Mouse (Mus musculus) brain, embryonic 14.5 days (tissue): ENCODE measurements around the gene Exosc1. TPM values are rescaled to one million over a fixed set of nuclear protein-coding genes. Genes with fewer than 3 reads are reported as not detected.
"Not testable (repeated sequence)": the region's sequence is repeated elsewhere in the genome, so short reads cannot be mapped to it uniquely, and the experiment has no call there.

Experiments used
- DNase-seq: peaks from one replicate; pipeline ENCODE4 v3.0.0-alpha.2; 2011; ENCODE audit warnings: low read depth
- CTCF ChIP-seq: fragments of 200-500 bp; IDR thresholded peaks from 2 replicates; pipeline ENCODE4 v1.5.1; 2012; ENCODE audit warnings: inconsistent platforms, mild to moderate bottlenecking, moderate library complexity, borderline replicate concordance; ENCODE audit not compliant: insufficient read depth, insufficient read length; ENCODE audit errors: extremely low read depth
- POLR2A ChIP-seq: fragments of 200-500 bp; IDR thresholded peaks from 2 replicates; pipeline ENCODE4 v1.6.1; 2012; ENCODE audit warnings: mild to moderate bottlenecking, inconsistent platforms, borderline replicate concordance; ENCODE audit not compliant: poor library complexity, insufficient read depth, insufficient read length, severe bottlenecking; ENCODE audit errors: extremely low read depth
- polyA plus RNA-seq: library from polyadenylated mRNA; depleted of rRNA; stranded (reverse); fragments of >200 nt; gene quantifications from 2 replicates; pipeline ENCODE4 v1.2.3, GENCODE M21; 2012

The Exosc1 gene
- polyA plus RNA-seq, 1 experiment = 30.5 TPM

DNA sequence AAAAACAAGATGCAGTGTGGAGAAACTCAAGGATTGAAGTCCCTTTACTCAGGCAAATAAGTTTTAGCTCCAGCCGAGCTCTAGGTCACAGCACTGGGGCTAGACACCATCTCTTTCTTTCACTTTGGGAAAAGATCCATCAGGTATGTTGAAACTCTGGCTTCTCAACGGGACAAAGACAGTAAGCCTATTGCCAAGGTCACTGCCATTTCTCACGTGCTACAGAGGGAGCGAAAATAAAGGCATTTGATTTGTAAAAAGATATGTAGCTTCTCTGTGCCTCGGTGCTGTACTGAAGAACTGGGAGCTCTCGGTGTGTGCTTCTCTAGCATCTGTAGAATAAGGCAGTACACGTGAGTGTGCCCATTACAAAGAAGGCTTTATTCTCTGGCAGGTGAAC, 10.6 kb upstream of the Exosc1 start:
- TF ChIP-seq POLR2A = no peak
- TF ChIP-seq CTCF = no peak

GRCm38 (mm10) chr19:41938539-41938938, 5.3 kb upstream of the Exosc1 start:
- TF ChIP-seq CTCF = no peak
- TF ChIP-seq POLR2A = no peak

More for the DNA sequence above, 10.6 kb upstream of the Exosc1 start:
- DNase-seq = no peak

GRCm38 (mm10) chr19:41935921-41936320, 2.7 kb upstream of the Exosc1 start:
- no peak for DNase-seq
- TF ChIP-seq POLR2A = no peak
- no peak for TF ChIP-seq CTCF

More at GRCm38 (mm10) chr19:41938539-41938938, 5.3 kb upstream of the Exosc1 start:
- no peak for DNase-seq

GRCm38 (mm10) chr19:41934124-41934523, 901 bp upstream of the Exosc1 start:
- TF ChIP-seq CTCF (no peak), POLR2A (no peak)

GRCm38 (mm10) chr19:41932686-41933085, 537 bp downstream of the Exosc1 start:
- TF ChIP-seq CTCF = no peak
- no peak for TF ChIP-seq POLR2A
- DNase-seq = no peak

More at GRCm38 (mm10) chr19:41934124-41934523, 901 bp upstream of the Exosc1 start:
- peak; percentile 54 for DNase-seq

- no peak for DNase-seq
- TF ChIP-seq POLR2A = no peak
- TF ChIP-seq CTCF = no peak
Observed at GRCm38 (mm10) chr19:41920412-41921067, 12.7 kb downstream of the Exosc1 start.

GRCm38 (mm10) chr19:41919471-41919870, 13.8 kb downstream of the Exosc1 start:
- no peak for DNase-seq
- TF ChIP-seq CTCF (no peak), POLR2A (no peak)

GRCm38 (mm10) chr19:41916853-41917252, 16.4 kb downstream of the Exosc1 start:
- TF ChIP-seq POLR2A (no peak), CTCF (no peak)
- DNase-seq = no peak

DNA sequence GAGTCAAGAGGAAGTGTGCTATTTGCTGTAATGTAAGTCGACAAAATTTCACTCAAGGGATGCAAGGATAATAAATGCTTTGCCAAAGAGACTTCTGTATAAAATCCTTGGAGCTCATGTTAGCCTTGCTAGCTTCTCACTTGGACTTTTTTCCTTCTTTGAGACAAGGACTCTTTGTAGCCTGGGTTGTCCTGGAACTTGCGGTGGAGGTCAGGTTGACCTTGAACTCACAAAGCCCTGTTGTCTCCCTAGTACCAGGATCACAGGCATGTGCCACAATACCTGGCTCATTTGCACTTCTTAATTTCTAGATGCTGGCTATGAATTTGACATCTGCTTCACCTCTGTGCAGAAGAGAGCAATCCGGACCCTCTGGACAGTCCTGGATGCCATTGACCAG, 17.9 kb downstream of the Exosc1 start:
- no peak for DNase-seq
- no peak for TF ChIP-seq CTCF
- TF ChIP-seq POLR2A = no peak

DNA sequence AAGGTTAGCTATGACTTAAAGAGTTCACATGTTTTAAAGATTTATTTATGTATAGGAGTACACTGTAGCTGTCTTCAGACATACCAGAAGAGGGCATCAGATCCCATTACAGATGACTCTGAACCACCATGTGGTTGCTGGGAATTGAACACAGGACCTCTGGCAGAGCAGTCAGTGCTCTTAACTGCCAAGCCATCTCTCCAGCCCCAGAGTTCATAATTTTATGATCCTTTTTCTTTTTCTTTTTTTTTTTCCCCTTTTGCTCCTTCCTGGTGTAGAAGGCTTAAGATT, 18.7 kb downstream of the Exosc1 start:
- DNase-seq = not testable (repeated sequence)

DNA sequence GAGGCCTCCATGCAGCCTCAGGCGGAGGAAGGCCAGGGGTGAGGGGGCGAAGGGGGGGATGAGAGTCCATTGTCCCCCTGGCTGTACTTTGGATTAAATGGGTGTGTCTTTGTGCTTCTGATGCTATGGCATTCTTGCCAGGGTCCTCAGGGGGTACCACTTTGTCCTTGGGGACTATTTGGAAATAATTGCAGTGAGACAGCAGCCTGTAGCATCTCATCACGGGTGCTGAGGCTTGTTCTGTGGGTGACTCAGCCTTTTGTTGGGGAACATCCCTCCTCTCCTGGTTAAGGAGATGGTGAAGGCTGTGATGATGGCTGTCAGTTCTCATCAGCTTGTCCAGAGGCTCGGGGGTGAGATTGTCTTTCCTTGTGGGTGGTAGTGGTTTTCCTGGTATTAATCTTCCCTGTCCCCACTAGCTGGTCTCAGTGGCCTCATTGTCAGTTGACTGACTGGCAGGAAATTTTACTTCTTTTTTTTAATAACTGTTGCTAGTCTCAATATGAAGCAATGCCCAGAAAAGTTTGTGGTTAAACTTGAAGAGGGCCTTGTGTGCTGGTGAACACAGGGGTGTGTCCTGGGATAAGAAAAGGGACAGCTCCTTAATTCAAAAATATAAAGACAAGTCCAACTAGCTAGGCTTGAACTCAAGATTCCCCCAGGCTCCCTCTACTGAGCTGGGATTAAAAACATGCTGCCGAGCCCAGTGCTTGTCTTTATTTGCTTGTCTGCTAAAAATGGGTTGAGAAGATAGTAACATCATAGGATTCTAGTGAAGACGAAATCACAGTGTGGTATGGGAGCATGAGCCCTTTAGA, 19.2 kb downstream of the Exosc1 start:
- DNase-seq = no peak
- TF ChIP-seq POLR2A (no peak), CTCF (no peak)
